Mouse (Mus musculus): ENCODE data around the gene Mdm4.

- TF ChIP-seq POLR2A (IDR thresholded peaks at IDR 0.05; ENCODE audit: borderline replicate concordance, control insufficient read depth, low read depth, low read length) (no peak), CTCF (IDR thresholded peaks at IDR 0.05; ENCODE audit: control insufficient read depth, insufficient read depth, low read length) (no peak)
Observed at GRCm38 (mm10) chr1:133019312-133019711, 11.0 kb downstream of the Mdm4 start.
